Mouse (Mus musculus) G1E (cell line): ENCODE measurements around the gene Cd81.

Experiments
- CTCF ChIP-seq: IDR thresholded peaks from 2 replicates; pipeline ENCODE4 v1.5.1; 2012; ENCODE audit warnings: low read depth, low read length, inconsistent platforms, mixed read lengths
- GATA1 ChIP-seq: IDR thresholded peaks from 2 replicates; pipeline ENCODE4 v1.6.1; 2012; ENCODE audit warnings: borderline replicate concordance, low read length, inconsistent platforms, mixed read lengths
- POLR2AphosphoS5 ChIP-seq: IDR thresholded peaks from 2 replicates; pipeline ENCODE4 v1.6.1; 2012; ENCODE audit warnings: low read depth, low read length, inconsistent platforms; ENCODE audit not compliant: insufficient replicate concordance

- TF ChIP-seq CTCF (no peak), GATA1 (no peak), POLR2AphosphoS5 (no peak)
Observed at GRCm38 (mm10) chr7:143034519-143035450, 17.8 kb upstream of the Cd81 start.
